Mouse (Mus musculus) ES-E14 (cell line): ENCODE measurements at regions not wholly inside any gene's neighbourhood (a gene's known extent, or its start where the extent isn't known, plus 50 kb on each side); places are given as distances from the start of the nearest gene placed in this dataset.

Experiments used
- MAFK ChIP-seq: IDR thresholded peaks from 2 replicates; pipeline ENCODE4 v1.6.1; 2014; ENCODE audit warnings: mild to moderate bottlenecking, low read depth, low read length, inconsistent platforms; ENCODE audit not compliant: insufficient read depth
- ZC3H11A ChIP-seq: IDR thresholded peaks from 2 replicates; pipeline ENCODE4 v1.6.1; 2012; ENCODE audit warnings: low read depth, mild to moderate bottlenecking, inconsistent platforms, low read length, borderline replicate concordance
- ZNF384 ChIP-seq: IDR thresholded peaks from 2 replicates; pipeline ENCODE4 v1.6.1; 2012; ENCODE audit warnings: low read depth, low read length, inconsistent platforms

- TF ChIP-seq ZNF384 (no peak), ZC3H11A (no peak), MAFK (no peak)
These were observed 147.9 kb downstream of the Mex3b start for GRCm38 (mm10) chr7:83014725-83015690.
